In genomic region chr11:55428186-55429012, GRCm38 (mm10) we compare ENCODE assay signal across 7 mouse cellular contexts. TPM values are rescaled to one million over a fixed set of nuclear protein-coding genes. Genes with fewer than 3 reads are reported as not detected.
A peak's percentile ranks its signal among the peaks of the same experiment; 100 is the strongest.
DNase-seq lines count a peak whose midpoint lies in the region; ATAC-seq and TF ChIP-seq lines count a peak whose summit lies in the region.

No protein-coding gene starts in this region.

- H3K27me3 ChIP-seq in lung, embryonic 14.5 days (ENCODE audit: insufficient read depth, low read length): no peaks in the 10 kb centered on the region

- H3K4me1 ChIP-seq in lung, embryonic 14.5 days (ENCODE audit: insufficient read depth): peaks cover 21% of the 10 kb centered on the region

- peak; percentile 96 for ATAC-seq in lung, embryonic 14.5 days (ENCODE audit: insufficient read depth)

- no peak for TF ChIP-seq CTCF in lung, embryonic 14.5 days (IDR thresholded peaks at IDR 0.05; ENCODE audit: low read depth)

- no peaks in the 10 kb centered on the region for H3K9me3 ChIP-seq in lung, embryonic 14.5 days (ENCODE audit: low read depth, low read length)

- H3K27ac ChIP-seq in lung, embryonic 14.5 days (ENCODE audit: low read depth): peak overlapping the region; percentile 98

- no peak overlapping the region for H3K4me3 ChIP-seq in lung, embryonic 14.5 days (ENCODE audit: low read depth, low read length)

- DNase-seq in adrenal gland, adult 8-10 months: peak; percentile 90
- peak; percentile 90 for DNase-seq in embryo, embryonic 11 days
- peak; percentile 90 to 93 for DNase-seq in heart, adult 18-20 months
- DNase-seq in kidney, adult 18-20 months: peak; percentile 77
- DNase-seq in lung, embryonic 14.5 days: peak; percentile 98
- DNase-seq in retina, postnatal 1 day: peak; percentile 86
- no peak for DNase-seq in layer of hippocampus, adult 9-11 months

- peak overlapping the region; percentile 48 for H3K9ac ChIP-seq in lung, embryonic 14.5 days

- 22% methylated on average over 16 of the region's 16 CpGs for WGBS in lung, embryonic 14.5 days

- peak overlapping the region; percentile 16 for H3K4me2 ChIP-seq in lung, embryonic 14.5 days

- H3K36me3 ChIP-seq in lung, embryonic 14.5 days (ENCODE audit: insufficient read depth): no peaks in the 10 kb centered on the region

RNA-seq across cellular contexts. Expression of gene Sparc, which starts 5.4 kb away (rescaled TPM):
- total RNA-seq in adrenal gland, adult 8-10 months (2022): 1,000 to 10,000 TPM; 1,201 to 2,025 (median 1,729) TPM
- total RNA-seq in heart, adult 18-20 months (2021): 100 to 1,000 TPM; 264 to 308 TPM
- polyA plus RNA-seq in lung, embryonic 14.5 days (2014; fragmentation: Nextera tagmentation; extraction: Ambion mirVana): 1,429 and 1,454 TPM in 2 replicates

RNA-seq across cellular contexts. Expression of gene Atox1, which starts 32.6 kb away (rescaled TPM):
- total RNA-seq in adrenal gland, adult 8-10 months (2022): 100 to 1,000 TPM; 171 to 396 (median 303) TPM
- total RNA-seq in heart, adult 18-20 months (2021): 100 to 1,000 TPM in 1 of 2 experiments, 10 to 100 TPM in 1; 98.7 to 104 TPM
- 506 and 535 TPM in 2 replicates for polyA plus RNA-seq in lung, embryonic 14.5 days (2014; fragmentation: Nextera tagmentation; extraction: Ambion mirVana)

RNA-seq across cellular contexts. Expression of gene G3bp1, which starts 41.1 kb away (rescaled TPM):
- 10 to 100 TPM; 49.8 to 58.6 (median 57.0) TPM for total RNA-seq in adrenal gland, adult 8-10 months (2022)
- total RNA-seq in heart, adult 18-20 months (2021): 10 to 100 TPM; 40.5 to 41.3 TPM
- polyA plus RNA-seq in lung, embryonic 14.5 days (2014; fragmentation: Nextera tagmentation; extraction: Ambion mirVana): 203 and 217 TPM in 2 replicates
